Mouse (Mus musculus): ENCODE measurements around the gene Arid4a. TPM values are rescaled to one million over a fixed set of nuclear protein-coding genes. Genes with fewer than 3 reads are reported as not detected.

The Arid4a gene
- 24.8 and 31.2 TPM in 2 replicates for polyA plus RNA-seq (2016; fragmentation: Nextera tagmentation; extraction: Ambion mirVana)

- Histone ChIP-seq H3K4me3 (peak within 1 kb of the TSS; percentile 94), H3K36me3 (peaks cover 38% of the 10 kb centered on the region), H3K9me3 (replicated peaks) (no peaks in the 10 kb centered on the region), H3K27ac (peak within 1 kb of the TSS; percentile 98), H3K27me3 (ENCODE audit: low read depth, poor library complexity, severe bottlenecking) (no peaks in the 10 kb centered on the region), H3K4me1 (peaks cover 16% of the 10 kb centered on the region)
- DNase-seq (ENCODE audit: low spot score), result peak; percentile 95
- under 1% methylated on average over 61 of the region's 61 CpGs for WGBS
These were observed at the start of gene Arid4a for GRCm38 (mm10) chr12:71015363-71016210. Gene Arid4a (plus strand): TSS chr12:71015990.

GRCm38 (mm10) chr12:70967581-70967980 lies 48.2 kb upstream of the Arid4a start:
- no peak for DNase-seq (ENCODE audit: low spot score)
- Histone ChIP-seq H3K4me3 (peak overlapping the region; percentile 66), H3K9me3 (replicated peaks) (no peaks in the 10 kb centered on the region), H3K27me3 (ENCODE audit: low read depth, poor library complexity, severe bottlenecking) (no peaks in the 10 kb centered on the region), H3K36me3 (peaks cover 16% of the 10 kb centered on the region), H3K27ac (peak overlapping the region; percentile 92), H3K4me1 (peaks cover 9% of the 10 kb centered on the region)
- WGBS, result 40% methylated on average over 8 of the region's 8 CpGs

- Histone ChIP-seq H3K9me3 (replicated peaks) (no peaks in the 10 kb centered on the region), H3K27ac (peak overlapping the region; percentile 92), H3K27me3 (ENCODE audit: low read depth, poor library complexity, severe bottlenecking) (no peaks in the 10 kb centered on the region), H3K4me1 (peaks cover 9% of the 10 kb centered on the region), H3K36me3 (peaks cover 11% of the 10 kb centered on the region), H3K4me3 (peak overlapping the region; percentile 66)
- WGBS, result under 1% methylated on average over 35 of the region's 35 CpGs
- peak; percentile 79 for DNase-seq (ENCODE audit: low spot score)
These were observed 47.5 kb upstream of the Arid4a start for GRCm38 (mm10) chr12:70968141-70968790.

- Histone ChIP-seq H3K36me3 (peaks cover 6% of the 10 kb centered on the region), H3K4me3 (peak overlapping the region; percentile 66), H3K9me3 (replicated peaks) (no peaks in the 10 kb centered on the region), H3K27me3 (ENCODE audit: low read depth, poor library complexity, severe bottlenecking) (no peaks in the 10 kb centered on the region), H3K27ac (peak overlapping the region; percentile 92), H3K4me1 (peaks cover 9% of the 10 kb centered on the region)
- WGBS, result 1% methylated on average over 15 of the region's 15 CpGs
- peak; percentile 86 for DNase-seq (ENCODE audit: low spot score)
These were observed 46.9 kb upstream of the Arid4a start for GRCm38 (mm10) chr12:70968791-70969307.

GRCm38 (mm10) chr12:70969485-70970184 lies 46.2 kb upstream of the Arid4a start:
- Histone ChIP-seq H3K36me3 (no peaks in the 10 kb centered on the region), H3K27ac (peak overlapping the region; percentile 70), H3K4me1 (peaks cover 9% of the 10 kb centered on the region), H3K9me3 (replicated peaks) (no peaks in the 10 kb centered on the region), H3K27me3 (ENCODE audit: low read depth, poor library complexity, severe bottlenecking) (no peaks in the 10 kb centered on the region), H3K4me3 (peak overlapping the region; percentile 66)
- 4% methylated on average over 17 of the region's 17 CpGs for WGBS
- DNase-seq (ENCODE audit: low spot score), result peak; percentile 72

GRCm38 (mm10) chr12:70973831-70974230 lies 42.0 kb upstream of the Arid4a start:
- H3K27ac ChIP-seq, result no peak overlapping the region
- no peak for DNase-seq (ENCODE audit: low spot score)
- 90% methylated on average over 4 of the region's 4 CpGs for WGBS

GRCm38 (mm10) chr12:70974441-70975266 lies 41.1 kb upstream of the Arid4a start, which contains the start of gene Psma3:
Gene Psma3 (plus strand): TSS chr12:70974621.
- Histone ChIP-seq H3K4me3 (peak within 1 kb of the TSS; percentile 96), H3K4me1 (peaks cover 12% of the 10 kb centered on the region; the same call in 1 of the 2 replicates), H3K27me3 (ENCODE audit: low read depth, poor library complexity, severe bottlenecking) (no peaks in the 10 kb centered on the region), H3K36me3 (peaks cover 27% of the 10 kb centered on the region), H3K9me3 (replicated peaks) (no peaks in the 10 kb centered on the region), H3K27ac (peak within 1 kb of the TSS; percentile 99)
- under 1% methylated on average over 71 of the region's 71 CpGs for WGBS
- DNase-seq (ENCODE audit: low spot score), result peak; percentile 91

More at GRCm38 (mm10) chr12:70973831-70974230, 42.0 kb upstream of the Arid4a start:
- Histone ChIP-seq H3K4me3 (peak overlapping the region; percentile 96; the same call in 1 of the 2 replicates), H3K9me3 (replicated peaks) (no peaks in the 10 kb centered on the region), H3K4me1 (peaks cover 12% of the 10 kb centered on the region; the same call in 1 of the 2 replicates), H3K27me3 (ENCODE audit: low read depth, poor library complexity, severe bottlenecking) (no peaks in the 10 kb centered on the region), H3K36me3 (peaks cover 19% of the 10 kb centered on the region)

GRCm38 (mm10) chr12:70975406-70975805 lies 40.4 kb upstream of the Arid4a start:
- Histone ChIP-seq H3K4me1 (peaks cover 12% of the 10 kb centered on the region; the same call in 1 of the 2 replicates), H3K36me3 (peaks cover 35% of the 10 kb centered on the region), H3K27ac (peak overlapping the region; percentile 99), H3K9me3 (replicated peaks) (no peaks in the 10 kb centered on the region), H3K4me3 (peak overlapping the region; percentile 96), H3K27me3 (ENCODE audit: low read depth, poor library complexity, severe bottlenecking) (no peaks in the 10 kb centered on the region)
- 25% methylated on average over 10 of the region's 10 CpGs for WGBS
- DNase-seq (ENCODE audit: low spot score), result no peak

GRCm38 (mm10) chr12:70975891-70976290 lies 39.9 kb upstream of the Arid4a start:
- Histone ChIP-seq H3K4me1 (peaks cover 12% of the 10 kb centered on the region; the same call in 1 of the 2 replicates), H3K9me3 (replicated peaks) (no peaks in the 10 kb centered on the region), H3K36me3 (peaks cover 40% of the 10 kb centered on the region), H3K4me3 (peak overlapping the region; percentile 96), H3K27me3 (ENCODE audit: low read depth, poor library complexity, severe bottlenecking) (no peaks in the 10 kb centered on the region), H3K27ac (peak overlapping the region; percentile 99; the same call in 1 of the 2 replicates)
- no peak for DNase-seq (ENCODE audit: low spot score)
- 82% methylated on average over 3 of the region's 3 CpGs for WGBS

GRCm38 (mm10) chr12:70978345-70978744 lies 37.4 kb upstream of the Arid4a start:
- no peaks in the 10 kb centered on the region for H3K9me3 ChIP-seq (replicated peaks)
- peaks cover 62% of the 10 kb centered on the region for H3K36me3 ChIP-seq
- no peak overlapping the region for H3K4me3 ChIP-seq
- no peaks in the 10 kb centered on the region for H3K27me3 ChIP-seq (ENCODE audit: low read depth, poor library complexity, severe bottlenecking)
- DNase-seq (ENCODE audit: low spot score), result no peak
- H3K27ac ChIP-seq, result no peak overlapping the region
- H3K4me1 ChIP-seq, result peaks cover 12% of the 10 kb centered on the region; the same call in 1 of the 2 replicates
- WGBS, result 93% methylated on average over 7 of the region's 7 CpGs

GRCm38 (mm10) chr12:70984855-70985550 lies 30.8 kb upstream of the Arid4a start:
- WGBS, result 97% methylated on average over 7 of the region's 7 CpGs

More at GRCm38 (mm10) chr12:70984855-70985550, 30.8 kb upstream of the Arid4a start:
- DNase-seq (ENCODE audit: low spot score), result no peak
- H3K4me3 ChIP-seq, result no peak overlapping the region
- no peaks in the 10 kb centered on the region for H3K9me3 ChIP-seq (replicated peaks)
- peaks cover 97% of the 10 kb centered on the region for H3K36me3 ChIP-seq
- H3K27me3 ChIP-seq (ENCODE audit: low read depth, poor library complexity, severe bottlenecking), result no peaks in the 10 kb centered on the region
- H3K27ac ChIP-seq, result no peak overlapping the region
- H3K4me1 ChIP-seq, result no peaks in the 10 kb centered on the region

Data from limb, embryonic 10.5 days (tissue).